Mouse (Mus musculus) midbrain, embryonic 12.5 days (tissue): ENCODE data around the gene Dok5. TPM values are rescaled to one million over a fixed set of nuclear protein-coding genes. Genes with fewer than 3 reads are reported as not detected.
A peak's percentile ranks its signal among the peaks of the same experiment; 100 is the strongest.

Source experiments
- ATAC-seq: fragments of 200-750 bp; cut with Nextera tagmentation; 2 replicates; pipeline ENCODE4 v1.8.0; 2017; ENCODE audit warnings: low read depth, moderate TSS enrichment, moderate library complexity; ENCODE audit not compliant: low FRiP score
- H3K27ac ChIP-seq: fragments of 300-500 bp; sonication (generic); replicated peaks from 2 replicates; pipeline ENCODE4 v1.5.1; 2016; ENCODE audit warnings: mild to moderate bottlenecking
- H3K27me3 ChIP-seq: fragments of 300-500 bp; sonication (generic); 2 replicates; pipeline ENCODE4 v1.6.1; 2016; ENCODE audit warnings: mild to moderate bottlenecking
- H3K36me3 ChIP-seq: fragments of 300-500 bp; sonication (generic); 2 replicates; pipeline ENCODE4 v1.6.1; 2016
- H3K4me1 ChIP-seq: fragments of 300-500 bp; sonication (generic); 2 replicates; pipeline ENCODE4 v1.6.1; 2016
- H3K4me2 ChIP-seq: fragments of 300-500 bp; sonication (generic); replicated peaks from 2 replicates; pipeline ENCODE4 v1.6.1; 2016; ENCODE audit warnings: mild to moderate bottlenecking, moderate library complexity
- H3K4me3 ChIP-seq: fragments of 300-500 bp; sonication (generic); 2 replicates; pipeline ENCODE4 v1.5.1; 2016; ENCODE audit warnings: mild to moderate bottlenecking
- H3K9ac ChIP-seq: fragments of 300-500 bp; sonication (generic); replicated peaks from 2 replicates; pipeline ENCODE4 v1.6.1; 2016; ENCODE audit warnings: mild to moderate bottlenecking, moderate library complexity
- H3K9me3 ChIP-seq: fragments of 300-500 bp; sonication (generic); 2 replicates; pipeline ENCODE4 v1.6.1; 2016; ENCODE audit warnings: mild to moderate bottlenecking
- WGBS: fragments of 180-500 bp; shearing (Covaris S2); methylation state at CpG from one replicate; pipeline ENCODE4 v1.1.7; 2016; 5-methylcytosine and 5-hydroxymethylcytosine counted together
- polyA plus RNA-seq: library from polyadenylated mRNA; unstranded; fragments of >200 nt; fragmentation: Nextera tagmentation; extraction: Ambion mirVana; gene quantifications from 2 replicates; pipeline ENCODE4 v1.2.1, GENCODE M21; 2016

The Dok5 gene
- polyA plus RNA-seq, 1 experiment from 2014 or later, result 25.6 TPM

DNA sequence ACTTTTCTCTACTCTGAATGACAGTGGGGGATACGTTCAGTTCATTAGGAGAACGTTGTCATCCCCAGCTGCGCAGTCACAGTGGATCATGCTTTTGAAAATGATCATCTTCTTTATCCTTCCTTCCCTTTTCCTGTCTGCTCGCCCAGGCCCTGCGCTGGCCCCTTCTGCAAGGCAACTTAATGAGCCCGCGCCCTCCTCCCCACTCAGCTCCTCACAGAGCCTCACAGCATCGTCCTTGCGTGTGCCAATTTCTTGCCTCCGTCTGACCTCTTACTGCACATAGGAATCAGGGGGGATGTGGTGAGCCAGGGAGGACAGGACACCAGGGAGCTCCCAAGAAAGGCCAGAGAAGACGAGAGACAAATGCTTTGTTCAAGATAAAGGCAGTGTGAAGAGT is 182.3 kb downstream of the Dok5 start:
- Histone ChIP-seq H3K4me1 (no peaks in the 10 kb centered on the region), H3K36me3 (no peaks in the 10 kb centered on the region), H3K9ac (no peak overlapping the region), H3K27me3 (no peaks in the 10 kb centered on the region), H3K27ac (no peak overlapping the region), H3K4me3 (no peak overlapping the region), H3K9me3 (no peaks in the 10 kb centered on the region), H3K4me2 (no peak overlapping the region)
- WGBS, result 80% methylated on average over 11 of the region's 11 CpGs
- ATAC-seq, result 0 out of 2 replicates have a peak, but pooled peaks have one; percentile 38

DNA sequence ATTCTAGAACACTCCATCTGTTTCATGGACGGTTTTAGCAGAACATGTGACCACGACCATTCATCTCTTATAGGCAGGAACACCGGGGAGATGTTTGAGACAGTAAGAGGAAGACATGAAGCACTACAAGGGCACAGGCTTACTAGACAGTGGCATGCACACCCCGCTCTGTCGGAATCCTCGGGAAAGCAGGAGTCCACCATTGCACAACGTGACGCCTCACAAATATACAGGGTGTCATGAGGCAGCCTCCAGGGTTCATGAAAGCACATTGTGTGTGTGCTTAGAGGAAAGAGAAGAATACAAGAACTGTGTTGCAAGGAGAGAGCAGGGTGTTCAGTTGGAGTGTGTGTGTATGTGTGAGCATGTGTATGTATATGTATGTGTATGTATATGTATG is 184.0 kb downstream of the Dok5 start:
- Histone ChIP-seq H3K27me3 (no peaks in the 10 kb centered on the region), H3K4me3 (no peak overlapping the region), H3K4me2 (no peak overlapping the region), H3K4me1 (no peaks in the 10 kb centered on the region), H3K9me3 (no peaks in the 10 kb centered on the region), H3K27ac (no peak overlapping the region), H3K36me3 (no peaks in the 10 kb centered on the region), H3K9ac (no peak overlapping the region)
- ATAC-seq, result no peak
- 90% methylated on average over 8 of the region's 8 CpGs for WGBS

DNA sequence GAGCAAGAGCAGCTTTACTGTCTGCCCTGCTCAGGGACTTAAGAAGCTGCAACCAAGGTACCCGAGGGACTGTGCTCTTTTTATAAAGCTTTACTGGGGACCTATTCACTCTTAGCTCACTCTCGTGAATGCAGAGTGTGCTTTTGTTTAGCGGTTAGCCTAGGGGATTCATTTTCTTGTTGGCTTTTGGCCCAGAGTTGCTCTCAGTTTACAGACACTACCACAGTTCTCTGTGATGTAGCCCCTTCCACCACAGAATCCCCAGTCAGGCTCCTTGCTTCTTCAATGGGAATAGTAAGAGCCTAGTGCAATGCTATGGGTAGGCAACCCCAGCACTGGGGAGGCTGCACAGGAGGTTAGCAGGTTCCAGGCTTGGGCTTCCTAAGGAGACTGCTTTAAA is 190.7 kb downstream of the Dok5 start:
- Histone ChIP-seq H3K36me3 (no peaks in the 10 kb centered on the region), H3K4me1 (peaks cover 7% of the 10 kb centered on the region; the same call in 1 of the 2 replicates), H3K27me3 (no peaks in the 10 kb centered on the region), H3K27ac (no peak overlapping the region), H3K4me3 (no peak overlapping the region), H3K4me2 (no peak overlapping the region), H3K9ac (no peak overlapping the region), H3K9me3 (no peaks in the 10 kb centered on the region)
- WGBS, result 18% methylated on average over 3 of the region's 3 CpGs
- peak; percentile 52; the same call in 1 of the 2 replicates for ATAC-seq

DNA sequence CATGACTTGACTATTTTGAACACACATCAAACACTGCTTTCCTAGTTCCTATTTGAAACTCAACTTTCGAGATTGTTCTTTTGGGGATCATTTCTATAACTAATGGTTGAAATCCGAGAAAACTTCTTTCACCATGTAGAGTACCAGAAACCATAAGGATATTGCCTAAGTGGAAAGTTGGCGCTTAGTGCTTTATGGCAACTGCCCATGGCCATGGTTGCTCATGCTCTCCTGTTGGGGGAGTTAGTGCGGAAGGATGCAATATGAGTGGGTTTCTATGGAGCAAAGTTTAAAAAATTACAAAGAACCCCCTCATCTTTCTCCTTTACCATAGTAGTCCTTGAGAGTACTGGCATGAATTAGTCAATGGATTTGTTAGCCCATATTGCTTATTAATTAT is 192.5 kb downstream of the Dok5 start:
- Histone ChIP-seq H3K9me3 (no peaks in the 10 kb centered on the region), H3K9ac (no peak overlapping the region), H3K4me2 (no peak overlapping the region), H3K27me3 (no peaks in the 10 kb centered on the region), H3K4me3 (no peak overlapping the region), H3K36me3 (no peaks in the 10 kb centered on the region), H3K27ac (no peak overlapping the region), H3K4me1 (peaks cover 7% of the 10 kb centered on the region; the same call in 1 of the 2 replicates)
- ATAC-seq, result no peak
- WGBS, result 91% methylated on average over 4 of the region's 4 CpGs

DNA sequence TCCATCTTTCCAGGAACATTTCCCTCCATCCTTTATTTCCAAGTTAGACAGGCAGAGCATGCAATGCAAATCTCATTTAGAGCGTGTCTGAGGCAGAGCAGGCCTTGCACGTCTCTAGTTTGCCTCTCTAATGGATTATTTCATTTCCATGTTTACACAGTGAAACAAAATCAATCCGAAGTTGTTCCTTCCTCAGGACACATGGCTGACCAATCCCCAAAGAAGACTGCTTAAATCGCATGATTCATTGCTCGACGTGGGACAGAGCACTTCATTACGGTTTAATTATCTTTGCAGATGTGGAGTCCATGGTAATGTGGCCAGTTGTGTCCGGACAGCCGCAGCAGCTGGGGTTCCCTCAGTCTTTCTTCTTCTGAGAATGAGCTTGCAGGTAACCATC is 194.6 kb downstream of the Dok5 start:
- H3K9ac ChIP-seq, result no peak overlapping the region
- peaks cover 7% of the 10 kb centered on the region; the same call in 1 of the 2 replicates for H3K4me1 ChIP-seq
- no peak for ATAC-seq
- H3K36me3 ChIP-seq, result no peaks in the 10 kb centered on the region
- no peak overlapping the region for H3K4me3 ChIP-seq
- H3K27ac ChIP-seq, result no peak overlapping the region
- 79% methylated on average over 9 of the region's 9 CpGs for WGBS
- no peak overlapping the region for H3K4me2 ChIP-seq
- no peaks in the 10 kb centered on the region for H3K9me3 ChIP-seq
- H3K27me3 ChIP-seq, result no peaks in the 10 kb centered on the region

Other genes with a start within 250 kb of the Dok5 start
- gene Pfdn4, start 235.4 kb upstream of the Dok5 start, polyA plus RNA-seq, result 120 and 136 TPM in 2 replicates
- gene Cyp24a1, start 234.7 kb upstream of the Dok5 start, polyA plus RNA-seq, result 0.08 TPM in 1 of 2 replicates, not detected in the other
- gene 4930470P17Rik, start 129.8 kb upstream of the Dok5 start, polyA plus RNA-seq, result not detected in 2 replicates